Mouse (Mus musculus) ES-E14 (cell line): Measurements from ENCODE around the gene Ackr1. TPM values are rescaled to one million over a fixed set of nuclear protein-coding genes. Genes with fewer than 3 reads are reported as not detected.
A peak's percentile ranks its signal among the peaks of the same experiment; 100 is the strongest.

ENCODE experiments used
- DNase-seq: peaks from one replicate; pipeline ENCODE4 v3.0.0-alpha.2; 2013; ENCODE audit warnings: low read depth, low spot score
- H3K27ac ChIP-seq: 2 replicates; pipeline ENCODE4 v1.5.1; 2012; ENCODE audit warnings: low read depth, mild to moderate bottlenecking, low read length, moderate library complexity, mixed read lengths; ENCODE audit not compliant: poor library complexity, insufficient read depth, severe bottlenecking
- H3K36me3 ChIP-seq: 2 replicates; pipeline ENCODE4 v1.6.1; 2012; ENCODE audit warnings: mild to moderate bottlenecking, low read length, moderate library complexity, mixed read lengths; ENCODE audit not compliant: control insufficient read depth, poor library complexity, insufficient read depth, severe bottlenecking
- H3K4me1 ChIP-seq, 2 experiments: fragments of 150-350 bp in 1 of 2; sonication (generic) in 1 of 2; 2 replicates each; pipeline ENCODE4 v1.6.1; 2012; ENCODE audit warnings: low read length in 2 of 2, mild to moderate bottlenecking in 1 of 2, mixed read lengths in 1 of 2; ENCODE audit not compliant: control insufficient read depth in 2 of 2, insufficient read depth in 2 of 2, poor library complexity in 1 of 2
- H3K4me3 ChIP-seq, 2 experiments: fragments of 150-350 bp in 1 of 2; sonication (generic) in 1 of 2; 2 replicates each; pipeline ENCODE4 v1.5.1; 2012; ENCODE audit warnings: low read length in 2 of 2, low read depth in 1 of 2, mild to moderate bottlenecking in 1 of 2, mixed read lengths in 1 of 2; ENCODE audit not compliant: insufficient read depth in 1 of 2, poor library complexity in 1 of 2, severe bottlenecking in 1 of 2
- H3K9ac ChIP-seq: 2 replicates; pipeline ENCODE4 v1.6.1; 2012; ENCODE audit warnings: low read depth, mild to moderate bottlenecking, low read length, mixed read lengths; ENCODE audit not compliant: poor library complexity, insufficient read depth, severe bottlenecking
- H3K9me3 ChIP-seq: fragments of 150-350 bp; sonication (generic); 2 replicates; pipeline ENCODE4 v1.6.1; 2012; ENCODE audit warnings: low read depth, mild to moderate bottlenecking, low read length; ENCODE audit not compliant: control insufficient read depth, insufficient read depth
- CHD2 ChIP-seq: IDR thresholded peaks from 2 replicates; pipeline ENCODE4 v1.6.1; 2014; ENCODE audit warnings: mild to moderate bottlenecking, low read depth, low read length, inconsistent platforms
- HCFC1 ChIP-seq: IDR thresholded peaks from 2 replicates; pipeline ENCODE4 v1.6.1; 2012; ENCODE audit warnings: low read length, inconsistent platforms, borderline replicate concordance; ENCODE audit not compliant: insufficient read depth
- MAFK ChIP-seq: IDR thresholded peaks from 2 replicates; pipeline ENCODE4 v1.6.1; 2014; ENCODE audit warnings: mild to moderate bottlenecking, low read depth, low read length, inconsistent platforms; ENCODE audit not compliant: insufficient read depth
- ZC3H11A ChIP-seq: IDR thresholded peaks from 2 replicates; pipeline ENCODE4 v1.6.1; 2012; ENCODE audit warnings: low read depth, mild to moderate bottlenecking, inconsistent platforms, low read length, borderline replicate concordance
- ZNF384 ChIP-seq: IDR thresholded peaks from 2 replicates; pipeline ENCODE4 v1.6.1; 2012; ENCODE audit warnings: low read depth, low read length, inconsistent platforms
- in situ Hi-C, 2 experiments: fragments of 600-800 bp; cut with MboI; formaldehyde crosslinking; loops; one replicate each; pipeline ENCODE4 v1.15.1; 2025; ENCODE audit warnings: low sequenced_read_pairs in 2 of 2, inconsistent platforms in 1 of 2; ENCODE audit not compliant: unreplicated experiment in 2 of 2
- total RNA-seq: library from RNA; depleted of rRNA; stranded (reverse); fragments of 300-350 nt; gene quantifications from 2 replicates; pipeline ENCODE4 v1.2.3, GENCODE M21; 2012

The Ackr1 gene
- total RNA-seq, 1 experiment: not detected

GRCm38 (mm10) chr1:173371586-173371985 lies 38.0 kb upstream of the Ackr1 start:
- Histone ChIP-seq H3K4me1 (peaks cover 0 to 4% of the 10 kb centered on the region in 2 experiments; a peak in 1 of 4 replicates), H3K27ac (no peak overlapping the region), H3K4me3 (no peak overlapping the region), H3K9me3 (no peaks in the 10 kb centered on the region), H3K36me3 (no peaks in the 10 kb centered on the region), H3K9ac (no peak overlapping the region)
- DNase-seq: no peak
- TF ChIP-seq MAFK: no peak
- TF ChIP-seq ZNF384: no peak
- TF ChIP-seq CHD2: no peak
- TF ChIP-seq HCFC1: no peak
- no peak for TF ChIP-seq ZC3H11A
- in situ Hi-C loops: no loop called here

GRCm38 (mm10) chr1:173370456-173370855 lies 36.9 kb upstream of the Ackr1 start:
- TF ChIP-seq MAFK (no peak), CHD2 (no peak), HCFC1 (no peak), ZC3H11A (no peak), ZNF384 (no peak)
- no peak overlapping the region for H3K9ac ChIP-seq
- no peak overlapping the region for H3K4me3 ChIP-seq
- no peak overlapping the region for H3K27ac ChIP-seq
- H3K4me1 ChIP-seq: peaks cover 0 to 9% of the 10 kb centered on the region in 2 experiments; a peak in 2 of 4 replicates
- H3K9me3 ChIP-seq: no peaks in the 10 kb centered on the region
- no peak for DNase-seq
- no peaks in the 10 kb centered on the region for H3K36me3 ChIP-seq
- in situ Hi-C loops: no loop called here

GRCm38 (mm10) chr1:173369611-173370010 lies 36.1 kb upstream of the Ackr1 start:
- Histone ChIP-seq H3K4me1 (peaks cover 0 to 9% of the 10 kb centered on the region in 2 experiments; a peak in 2 of 4 replicates), H3K27ac (no peak overlapping the region), H3K9ac (no peak overlapping the region), H3K9me3 (no peaks in the 10 kb centered on the region), H3K4me3 (no peak overlapping the region), H3K36me3 (no peaks in the 10 kb centered on the region)
- in situ Hi-C loops: no loop called here
- no peak for TF ChIP-seq HCFC1
- TF ChIP-seq MAFK: no peak
- no peak for TF ChIP-seq CHD2
- no peak for TF ChIP-seq ZC3H11A
- no peak for TF ChIP-seq ZNF384
- DNase-seq: no peak

- Histone ChIP-seq H3K4me3 (peak within 1 kb of the TSS; percentile 69 to 71), H3K9ac (peak within 1 kb of the TSS; percentile 21; the same call in 1 of the 2 replicates), H3K27ac (no peak within 1 kb of the TSS), H3K36me3 (no peaks in the 10 kb centered on the region), H3K9me3 (no peaks in the 10 kb centered on the region), H3K4me1 (peaks cover 0 to 9% of the 10 kb centered on the region in 2 experiments; a peak in 2 of 4 replicates)
- no peak for DNase-seq
- in situ Hi-C loops: no loop called here
- TF ChIP-seq MAFK (no peak), ZC3H11A (no peak), ZNF384 (no peak), HCFC1 (no peak), CHD2 (no peak)
Measured at GRCm38 (mm10) chr1:173367356-173368046, 34.0 kb upstream of the Ackr1 start, which contains the start of gene Cadm3. Cadm3 (minus strand) TSS chr1:173367695.
